Mouse (Mus musculus): ENCODE data around the gene Aig1. TPM values are rescaled to one million over a fixed set of nuclear protein-coding genes. Genes with fewer than 3 reads are reported as not detected.

The Aig1 gene
- total and polyA plus RNA-seq, 3 experiments = 0.13 TPM; not detected in 2

- no peak overlapping the region for H3K4me3 ChIP-seq (ENCODE audit: control insufficient read depth in 1 of 2, insufficient read depth in 1 of 2, low read depth in 2 of 2, low read length in 2 of 2)
- no peak overlapping the region for H3K9ac ChIP-seq (ENCODE audit: control insufficient read depth, low read depth, low read length, poor library complexity, severe bottlenecking)
- no peaks in the 10 kb centered on the region for H3K79me2 ChIP-seq (ENCODE audit: control insufficient read depth, insufficient read depth, low read length, poor library complexity)
- no peak for TF ChIP-seq USF1 (IDR thresholded peaks at IDR 0.05; ENCODE audit: low read depth, low read length)
- no peak for TF ChIP-seq MAZ (IDR thresholded peaks at IDR 0.05; ENCODE audit: low read depth, low read length)
- TF ChIP-seq ZC3H11A (IDR thresholded peaks at IDR 0.05; ENCODE audit: low read depth, low read length) = no peak
- TF ChIP-seq MYB (IDR thresholded peaks at IDR 0.05; ENCODE audit: low read depth, low read length) = no peak
- TF ChIP-seq SIN3A (IDR thresholded peaks at IDR 0.05; ENCODE audit: low read length) = no peak
- H3K9me3 ChIP-seq (replicated peaks; ENCODE audit: insufficient read depth, low read length) = no peaks in the 10 kb centered on the region
- DNase-seq (ENCODE audit: low read depth, low spot score) = no peak
- H3K27me3 ChIP-seq (ENCODE audit: control insufficient read depth in 1 of 2, insufficient read depth in 2 of 2, low read length in 2 of 2) = no peaks in the 10 kb centered on the region
- no peak overlapping the region for H3K27ac ChIP-seq (ENCODE audit: control insufficient read depth, low read depth, low read length)
- no peaks in the 10 kb centered on the region for H3K4me1 ChIP-seq (ENCODE audit: control insufficient read depth in 1 of 2, insufficient read depth in 2 of 2, low read length in 2 of 2)
- no peaks in the 10 kb centered on the region for H3K36me3 ChIP-seq (ENCODE audit: control insufficient read depth in 1 of 2, insufficient read depth in 2 of 2, low read length in 2 of 2)
These were observed 93.4 kb downstream of the Aig1 start for GRCm38 (mm10) chr10:13775411-13775810.

- Histone ChIP-seq H3K9ac (ENCODE audit: control insufficient read depth, low read depth, low read length, poor library complexity, severe bottlenecking) (no peak overlapping the region), H3K36me3 (ENCODE audit: control insufficient read depth in 1 of 2, insufficient read depth in 2 of 2, low read length in 2 of 2) (no peaks in the 10 kb centered on the region), H3K4me1 (ENCODE audit: control insufficient read depth in 1 of 2, insufficient read depth in 2 of 2, low read length in 2 of 2) (no peaks in the 10 kb centered on the region), H3K4me3 (ENCODE audit: control insufficient read depth in 1 of 2, insufficient read depth in 1 of 2, low read depth in 2 of 2, low read length in 2 of 2) (no peak overlapping the region), H3K27me3 (ENCODE audit: control insufficient read depth in 1 of 2, insufficient read depth in 2 of 2, low read length in 2 of 2) (no peaks in the 10 kb centered on the region), H3K9me3 (replicated peaks; ENCODE audit: insufficient read depth, low read length) (no peaks in the 10 kb centered on the region), H3K27ac (ENCODE audit: control insufficient read depth, low read depth, low read length) (no peak overlapping the region), H3K79me2 (ENCODE audit: control insufficient read depth, insufficient read depth, low read length, poor library complexity) (no peaks in the 10 kb centered on the region)
- no peak for TF ChIP-seq POLR2A (IDR thresholded peaks at IDR 0.05; ENCODE audit: control insufficient read depth in 1 of 2, insufficient read depth in 1 of 2, low read depth in 1 of 2, low read length in 2 of 2, poor library complexity in 1 of 2)
- no peak for TF ChIP-seq ELF1 (IDR thresholded peaks at IDR 0.05; ENCODE audit: low read depth, low read length)
- no peak for TF ChIP-seq ZKSCAN1 (IDR thresholded peaks at IDR 0.05; ENCODE audit: low read depth, low read length)
- TF ChIP-seq E2F4 (IDR thresholded peaks at IDR 0.05; ENCODE audit: borderline replicate concordance, low read depth, low read length) = no peak
- TF ChIP-seq MYB (IDR thresholded peaks at IDR 0.05; ENCODE audit: low read depth, low read length) = no peak
- no peak for TF ChIP-seq ZMIZ1 (IDR thresholded peaks at IDR 0.05; ENCODE audit: low read depth, low read length)
- no peak for TF ChIP-seq UBTF (IDR thresholded peaks at IDR 0.05; ENCODE audit: borderline replicate concordance, insufficient read depth, low read depth, low read length)
- TF ChIP-seq NELFE (IDR thresholded peaks at IDR 0.05; ENCODE audit: low read depth, low read length) = no peak
- no peak for TF ChIP-seq GATA1 (IDR thresholded peaks at IDR 0.05; ENCODE audit: low read depth, low read length)
- no peak for TF ChIP-seq MXI1 (IDR thresholded peaks at IDR 0.05; ENCODE audit: low read depth, low read length)
- no peak for TF ChIP-seq CHD2 (IDR thresholded peaks at IDR 0.05; ENCODE audit: low read length)
- TF ChIP-seq RAD21 (IDR thresholded peaks at IDR 0.05; ENCODE audit: low read depth, low read length) = no peak
- TF ChIP-seq EP300 (IDR thresholded peaks at IDR 0.05; ENCODE audit: low read depth in 1 of 2, low read length in 2 of 2) = no peak
- DNase-seq (ENCODE audit: low read depth, low spot score) = no peak
These were observed 93.9 kb downstream of the Aig1 start for GRCm38 (mm10) chr10:13774910-13775309.
